Mouse (Mus musculus) lung, postnatal 0 days (tissue): ENCODE data around the gene Shroom2. TPM values are rescaled to one million over a fixed set of nuclear protein-coding genes. Genes with fewer than 3 reads are reported as not detected.
A peak's percentile ranks its signal among the peaks of the same experiment; 100 is the strongest.
"Not testable (repeated sequence)": the region's sequence is repeated elsewhere in the genome, so short reads cannot be mapped to it uniquely, and the experiment has no call there.

Source experiments
- ATAC-seq: fragments of 200-750 bp; cut with Nextera tagmentation; 2 replicates; pipeline ENCODE4 v1.8.0; 2017; ENCODE audit warnings: moderate library complexity
- DNase-seq: peaks from one replicate; pipeline ENCODE4 v3.0.0-alpha.2; 2016; ENCODE audit warnings: low spot score
- H3K27ac ChIP-seq: fragments of 300-500 bp; sonication (generic); 2 replicates; pipeline ENCODE4 v1.5.1; 2014; ENCODE audit warnings: antibody characterized with exemption, mild to moderate bottlenecking, low read length, mixed read lengths
- H3K27me3 ChIP-seq: fragments of 300-500 bp; sonication (generic); replicated peaks from 2 replicates; pipeline ENCODE4 v1.6.1; 2014; ENCODE audit warnings: low read length, mixed read lengths; ENCODE audit not compliant: insufficient read depth
- H3K36me3 ChIP-seq: fragments of 300-500 bp; sonication (generic); 2 replicates; pipeline ENCODE4 v1.6.1; 2014; ENCODE audit warnings: low read length, mixed read lengths; ENCODE audit not compliant: insufficient read depth
- H3K4me1 ChIP-seq: fragments of 300-500 bp; sonication (generic); 2 replicates; pipeline ENCODE4 v1.6.1; 2014; ENCODE audit warnings: antibody characterized with exemption, low read depth, low read length, mixed read lengths; ENCODE audit not compliant: insufficient read depth
- H3K4me2 ChIP-seq: fragments of 300-500 bp; sonication (generic); replicated peaks from 2 replicates; pipeline ENCODE4 v1.6.1; 2014; ENCODE audit warnings: low read depth, mild to moderate bottlenecking, low read length, moderate library complexity, mixed read lengths
- H3K4me3 ChIP-seq: fragments of 300-500 bp; sonication (generic); 2 replicates; pipeline ENCODE4 v1.5.1; 2014; ENCODE audit warnings: low read depth, low read length
- H3K9ac ChIP-seq: fragments of 300-500 bp; sonication (generic); replicated peaks from 2 replicates; pipeline ENCODE4 v1.6.1; 2014; ENCODE audit warnings: low read depth, mild to moderate bottlenecking
- H3K9me3 ChIP-seq: fragments of 300-500 bp; sonication (generic); 2 replicates; pipeline ENCODE4 v1.6.1; 2016; ENCODE audit warnings: low read length, mixed read lengths
- CTCF ChIP-seq: IDR thresholded peaks from 2 replicates; pipeline ENCODE4 v1.5.1; 2016; ENCODE audit warnings: antibody characterized with exemption, mild to moderate bottlenecking
- EP300 ChIP-seq: IDR thresholded peaks from 2 replicates; pipeline ENCODE4 v1.6.1; 2016; ENCODE audit warnings: antibody characterized with exemption, mild to moderate bottlenecking, control low read depth
- WGBS: fragments of 180-500 bp; shearing (Covaris S2); extraction: QIAGEN DNeasy Blood & Tissue Kit; methylation state at CpG from one replicate; pipeline ENCODE4 v1.1.7; 2014; 5-methylcytosine and 5-hydroxymethylcytosine counted together
- polyA plus RNA-seq: library from polyadenylated mRNA; unstranded; fragments of >200 nt; fragmentation: Nextera tagmentation; extraction: Ambion mirVana; gene quantifications from 2 replicates; pipeline ENCODE4 v1.2.1, GENCODE M21; 2015

Shroom2 gene
- polyA plus RNA-seq, 1 experiment from 2014 or later, result 5.8 TPM

- ATAC-seq, result peak; percentile 83
- H3K4me3 ChIP-seq, H3K4me1 ChIP-seq, H3K9me3 ChIP-seq, H3K9ac ChIP-seq, H3K4me2 ChIP-seq, H3K27ac ChIP-seq, H3K27me3 ChIP-seq, H3K36me3 ChIP-seq: not testable (repeated sequence)
- peak; percentile 14 for DNase-seq
- 34% methylated on average over 2 of the region's 2 CpGs for WGBS
- peak; percentile 90 for TF ChIP-seq EP300
Observed at GRCm38 (mm10) chrX:152710715-152711114, 58.5 kb downstream of the Shroom2 start.

GRCm38 (mm10) chrX:152708359-152708758 is 60.9 kb downstream of the Shroom2 start:
- no peak overlapping the region for H3K4me3 ChIP-seq
- peak; percentile 12 for DNase-seq
- TF ChIP-seq EP300 (no peak), CTCF (no peak)
- no peak overlapping the region for H3K4me2 ChIP-seq
- no peaks in the 10 kb centered on the region for H3K27me3 ChIP-seq
- no peak for ATAC-seq
- H3K9ac ChIP-seq, result no peak overlapping the region
- no peaks in the 10 kb centered on the region for H3K9me3 ChIP-seq
- no peaks in the 10 kb centered on the region for H3K36me3 ChIP-seq
- no peak overlapping the region for H3K27ac ChIP-seq
- H3K4me1 ChIP-seq, result no peaks in the 10 kb centered on the region
- WGBS, result 21% methylated on average over 4 of the region's 4 CpGs

GRCm38 (mm10) chrX:152705397-152705796 is 63.9 kb downstream of the Shroom2 start:
- Histone ChIP-seq H3K36me3 (no peaks in the 10 kb centered on the region), H3K4me1 (no peaks in the 10 kb centered on the region), H3K4me3 (no peak overlapping the region), H3K9ac (no peak overlapping the region), H3K27ac (no peak overlapping the region), H3K9me3 (no peaks in the 10 kb centered on the region), H3K27me3 (no peaks in the 10 kb centered on the region), H3K4me2 (no peak overlapping the region)
- 15% methylated on average over 3 of the region's 3 CpGs for WGBS
- peak; percentile 70 for DNase-seq
- TF ChIP-seq EP300, result no peak
- peak; percentile 83 for TF ChIP-seq CTCF
- peak; percentile 50; the same call in 1 of the 2 replicates for ATAC-seq

- WGBS, result 24% methylated on average over 1 of the region's 1 CpGs
- DNase-seq, result peak; percentile 13
- no peaks in the 10 kb centered on the region for H3K36me3 ChIP-seq
Observed at GRCm38 (mm10) chrX:152703624-152704023, 65.6 kb downstream of the Shroom2 start.

GRCm38 (mm10) chrX:152701679-152702078 is 67.6 kb downstream of the Shroom2 start:
- no peak for ATAC-seq
- Histone ChIP-seq H3K27ac (no peak overlapping the region), H3K4me3 (no peak overlapping the region), H3K4me1 (no peaks in the 10 kb centered on the region), H3K4me2 (no peak overlapping the region), H3K9ac (no peak overlapping the region), H3K27me3 (no peaks in the 10 kb centered on the region), H3K9me3 (no peaks in the 10 kb centered on the region), H3K36me3 (no peaks in the 10 kb centered on the region)
- 70% methylated on average over 3 of the region's 3 CpGs for WGBS
- DNase-seq, result no peak
- TF ChIP-seq CTCF (no peak), EP300 (no peak)

More at GRCm38 (mm10) chrX:152703624-152704023, 65.6 kb downstream of the Shroom2 start:
- Histone ChIP-seq H3K27me3 (no peaks in the 10 kb centered on the region), H3K27ac (no peak overlapping the region), H3K9me3 (no peaks in the 10 kb centered on the region), H3K9ac (no peak overlapping the region), H3K4me3 (no peak overlapping the region), H3K4me2 (no peak overlapping the region), H3K4me1 (no peaks in the 10 kb centered on the region)
- ATAC-seq, result no peak
- TF ChIP-seq EP300, result peak; percentile 39; the same call in 1 of the 2 replicates
- TF ChIP-seq CTCF, result no peak

GRCm38 (mm10) chrX:152690788-152691291 is 78.4 kb downstream of the Shroom2 start:
- 68% methylated on average over 2 of the region's 2 CpGs for WGBS
- Histone ChIP-seq H3K9ac (no peak overlapping the region), H3K9me3 (no peaks in the 10 kb centered on the region), H3K27ac (no peak overlapping the region), H3K27me3 (no peaks in the 10 kb centered on the region), H3K36me3 (no peaks in the 10 kb centered on the region), H3K4me2 (no peak overlapping the region), H3K4me3 (no peak overlapping the region), H3K4me1 (no peaks in the 10 kb centered on the region)
- TF ChIP-seq CTCF (no peak), EP300 (no peak)
- no peak for DNase-seq
- ATAC-seq, result no peak

GRCm38 (mm10) chrX:152679190-152679814 is 90.0 kb downstream of the Shroom2 start:
- WGBS, result 61% methylated on average over 2 of the region's 2 CpGs
- Histone ChIP-seq H3K9me3 (no peaks in the 10 kb centered on the region), H3K4me2 (no peak overlapping the region), H3K4me1 (no peaks in the 10 kb centered on the region), H3K27me3 (no peaks in the 10 kb centered on the region), H3K27ac (no peak overlapping the region), H3K9ac (no peak overlapping the region), H3K36me3 (no peaks in the 10 kb centered on the region), H3K4me3 (no peak overlapping the region)
- DNase-seq (no peak), ATAC-seq (no peak)
- no peak for TF ChIP-seq EP300
- no peak for TF ChIP-seq CTCF
